Mouse (Mus musculus): ENCODE data around the gene Acbd3.

Gene Acbd3

DNA sequence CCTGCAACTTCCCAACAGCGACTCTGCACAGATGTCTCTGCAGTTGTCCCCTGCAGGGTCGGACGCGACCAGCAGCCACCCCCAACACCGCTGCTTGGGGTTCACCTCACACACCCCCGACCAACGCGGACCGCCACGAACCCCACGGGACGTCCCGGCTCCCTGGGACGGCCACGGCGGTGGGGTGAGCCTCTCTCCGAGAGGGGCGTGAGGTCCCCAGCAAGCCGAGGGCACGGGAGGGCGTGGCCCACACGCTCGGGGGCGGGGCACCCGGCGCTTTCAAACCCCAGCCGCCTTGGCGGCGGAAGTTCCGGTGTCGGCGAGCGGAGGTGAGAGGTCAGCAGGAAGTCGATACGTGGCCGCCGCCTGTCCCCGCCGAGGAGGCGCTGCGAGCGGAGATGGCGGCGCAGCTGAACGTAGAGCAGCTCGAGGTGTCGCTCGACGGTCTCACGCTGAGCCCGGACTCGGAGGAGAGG lies at the start of gene Acbd3:
Acbd3 (plus strand) TSS at position 340 of the 476 bp plus-strand sequence.
- DNase-seq (ENCODE audit: low read depth, low spot score) = peak; percentile 93

DNA sequence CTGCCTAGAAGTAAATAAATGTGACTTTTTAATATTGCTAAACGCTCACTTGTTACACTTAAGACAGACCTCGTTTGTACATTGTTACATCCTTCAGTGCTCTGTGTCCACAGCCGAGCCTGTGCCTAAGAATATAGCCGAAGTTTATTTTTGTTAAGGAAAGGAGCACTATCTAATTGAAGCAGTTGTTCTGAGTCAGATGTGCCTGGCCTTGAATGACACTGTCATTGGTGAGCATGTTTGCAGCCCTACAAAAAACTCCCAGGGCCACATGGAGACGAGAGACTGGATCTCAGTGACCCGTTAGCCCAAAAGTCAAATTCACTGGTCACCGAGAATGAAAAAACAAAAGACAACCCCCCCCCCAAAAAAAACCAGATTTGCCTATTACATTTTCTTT lies 34.6 kb upstream of the Acbd3 start:
- DNase-seq (ENCODE audit: low read depth, low spot score) = no peak

DNA sequence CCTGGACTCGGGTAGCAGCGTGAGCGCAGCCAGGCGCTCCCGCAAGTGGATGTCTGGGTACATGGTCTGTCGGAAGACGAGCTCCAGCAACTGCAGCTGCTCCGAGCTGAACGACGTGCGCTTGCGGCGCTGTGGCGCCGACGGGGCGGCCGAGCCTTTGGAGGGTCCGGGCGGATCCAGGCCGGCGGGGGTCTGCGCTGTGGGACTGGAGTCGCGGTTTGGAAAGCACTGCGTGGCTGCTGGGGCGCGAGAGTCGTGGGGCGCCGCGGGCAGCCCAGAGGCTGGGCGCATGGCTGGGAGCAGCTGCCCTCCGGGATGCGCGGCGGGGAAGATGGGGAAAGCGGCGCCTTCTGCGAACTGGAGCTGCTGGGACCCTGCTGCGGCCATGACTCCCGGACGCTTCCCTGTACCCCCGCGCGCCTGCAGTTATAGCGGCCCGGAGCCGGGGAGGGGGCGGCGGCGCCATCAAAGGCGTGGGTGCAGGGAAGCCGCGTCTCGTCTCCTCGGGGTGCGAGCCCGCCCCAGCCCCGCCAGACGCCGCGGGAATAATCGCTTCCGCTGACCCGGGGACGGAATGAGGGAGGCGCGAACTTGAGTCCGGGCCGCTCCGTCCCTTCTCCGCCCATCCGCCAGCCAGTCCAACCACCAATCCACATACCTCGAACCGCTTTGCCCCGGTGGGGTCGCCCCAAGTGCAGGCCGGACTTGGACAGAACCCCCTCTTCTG lies 29.1 kb upstream of the Acbd3 start, which contains the start of gene Mixl1:
Mixl1 (minus strand) TSS at position 409 of the 727 bp plus-strand sequence.
- DNase-seq (ENCODE audit: low read depth, low spot score) = peak; percentile 17

DNA sequence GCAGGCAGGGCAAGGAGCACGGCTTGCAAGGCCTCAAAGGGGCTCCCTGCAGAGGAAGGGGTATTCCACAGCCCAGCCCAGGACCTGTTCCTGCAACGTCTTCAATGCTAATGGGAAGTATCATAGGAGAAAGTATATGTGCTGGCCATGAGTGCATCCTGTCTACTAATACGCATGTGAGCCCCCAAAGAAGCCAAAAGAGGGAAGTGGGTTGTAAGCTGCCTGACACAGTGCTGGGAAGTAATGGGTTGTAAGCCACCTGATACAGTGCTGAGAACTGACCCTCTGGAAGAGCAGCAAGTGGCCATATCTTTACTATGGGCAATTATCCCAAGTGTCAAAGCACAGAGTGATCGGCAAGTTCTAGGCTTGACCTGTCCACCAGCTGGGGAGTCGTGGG lies 27.8 kb upstream of the Acbd3 start:
- DNase-seq (ENCODE audit: low read depth, low spot score) = no peak

DNA sequence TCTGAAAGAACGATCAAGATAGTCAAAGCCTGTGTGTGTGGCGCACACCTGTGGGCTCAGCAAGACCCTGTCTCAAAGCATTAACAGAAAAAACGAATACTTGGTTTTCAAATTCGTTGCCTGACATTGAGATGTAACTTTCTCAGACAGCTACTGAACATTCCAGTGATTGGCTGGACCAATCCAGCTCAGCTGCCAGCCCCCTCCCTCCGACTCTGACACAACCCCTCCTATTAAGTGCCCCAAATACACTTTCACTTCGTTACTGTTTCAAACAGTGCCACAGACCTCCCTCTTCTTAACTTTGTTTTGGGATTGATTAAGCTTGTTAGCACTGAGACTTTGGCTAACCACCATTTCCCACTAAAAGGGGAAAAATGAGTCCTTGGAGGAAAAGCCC lies 22.4 kb upstream of the Acbd3 start:
- DNase-seq (ENCODE audit: low read depth, low spot score) = no peak

DNA sequence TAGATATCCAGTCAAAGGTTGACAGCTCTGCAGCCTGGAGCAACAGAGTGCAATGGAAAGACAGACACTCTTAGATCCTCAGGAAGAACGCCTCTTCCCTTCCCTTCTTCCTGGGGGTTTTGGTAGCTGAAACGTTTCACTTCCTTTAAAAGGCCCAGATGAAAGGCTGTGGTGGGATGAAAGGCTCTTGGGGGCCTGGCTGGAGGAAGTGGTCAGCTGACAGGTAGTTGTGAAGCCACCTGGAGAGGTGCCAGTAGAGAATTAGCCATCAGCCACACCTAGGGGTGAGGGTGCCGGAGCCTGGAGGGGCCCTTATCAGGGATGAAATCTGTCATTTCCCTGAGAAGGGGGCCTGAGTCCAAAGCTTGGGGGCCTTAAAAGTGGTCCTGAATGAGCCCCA lies 18.5 kb upstream of the Acbd3 start:
- DNase-seq (ENCODE audit: low read depth, low spot score) = no peak

DNA sequence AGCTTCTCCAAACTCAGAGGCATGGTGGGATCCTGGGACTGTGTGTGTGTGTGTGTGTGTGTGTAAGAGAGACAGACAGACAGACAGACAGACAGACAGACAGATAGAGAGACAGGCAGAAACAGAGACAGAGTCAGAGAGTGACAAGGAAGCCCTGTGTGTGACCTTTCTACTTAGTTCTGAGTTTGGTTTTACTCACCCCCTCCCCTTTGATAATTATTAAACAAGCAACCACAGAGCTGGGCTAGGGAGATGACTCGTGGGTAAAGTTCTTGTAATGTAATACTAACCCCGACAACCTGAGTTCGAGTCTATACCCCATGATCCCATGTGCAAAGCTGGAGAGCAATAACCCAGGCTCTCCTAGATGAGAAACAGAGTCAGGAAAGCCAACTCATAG lies 18.0 kb upstream of the Acbd3 start:
- no peak for DNase-seq (ENCODE audit: low read depth, low spot score)

DNA sequence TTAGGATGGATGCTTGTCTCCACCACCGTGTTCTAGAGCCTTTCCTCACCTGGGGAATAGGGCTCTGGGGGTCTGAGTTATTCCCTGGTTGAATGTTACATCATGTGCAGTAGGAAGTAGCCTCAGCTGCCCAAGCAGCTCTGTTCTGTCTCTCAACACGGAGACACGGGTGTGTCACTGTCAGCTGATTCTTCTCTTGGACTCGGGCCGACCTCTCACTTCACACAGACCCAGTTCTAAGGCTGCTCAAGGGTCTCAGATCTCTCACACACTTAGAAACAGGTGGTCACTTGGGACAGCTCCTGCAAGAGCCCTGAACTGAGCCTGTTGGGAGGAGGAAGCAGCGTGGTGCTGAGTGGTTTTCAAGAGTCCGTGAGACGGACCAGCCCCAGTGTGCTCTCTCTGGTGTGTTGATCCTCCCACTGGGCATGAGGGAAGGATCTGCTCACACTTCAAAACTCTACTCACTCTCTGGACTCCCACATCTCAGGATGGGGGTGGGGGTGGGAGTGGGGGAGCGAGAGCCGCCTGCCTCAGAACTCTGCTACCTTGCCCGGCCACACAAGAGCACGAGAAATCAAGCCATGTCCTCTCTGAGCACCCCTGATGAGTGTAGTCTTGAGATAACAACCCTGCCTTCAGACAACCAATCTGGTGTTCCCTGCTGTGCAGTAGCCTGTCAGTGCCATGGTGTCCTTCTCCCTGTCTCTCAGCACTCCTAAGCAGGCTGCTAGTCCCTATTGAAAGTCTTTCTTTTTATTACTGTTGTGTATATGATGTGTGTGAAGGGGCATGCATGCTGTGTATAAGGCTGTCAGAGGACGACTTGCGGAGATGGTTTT lies 16.7 kb upstream of the Acbd3 start:
- DNase-seq (ENCODE audit: low read depth, low spot score) = no peak

DNA sequence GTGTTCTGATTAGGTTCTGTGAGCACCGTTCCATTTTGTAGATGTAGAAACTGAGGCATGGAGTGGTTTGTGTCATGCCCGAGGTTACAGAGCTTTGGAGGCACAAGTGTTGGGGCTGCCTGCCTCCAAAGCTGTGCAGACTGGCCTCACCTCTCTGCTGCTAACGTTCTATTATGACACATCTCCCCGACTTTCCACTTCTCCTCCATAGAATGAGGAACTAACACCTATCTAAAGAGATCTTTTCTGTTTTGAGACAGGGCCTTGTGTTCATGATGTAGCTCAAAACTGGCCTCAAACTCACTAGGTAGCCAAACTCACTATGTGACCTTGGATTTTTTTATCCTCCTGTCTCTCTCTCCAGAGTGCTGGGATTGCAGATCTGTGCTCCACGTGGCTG lies 7.1 kb upstream of the Acbd3 start:
- no peak for DNase-seq (ENCODE audit: low read depth, low spot score)

DNA sequence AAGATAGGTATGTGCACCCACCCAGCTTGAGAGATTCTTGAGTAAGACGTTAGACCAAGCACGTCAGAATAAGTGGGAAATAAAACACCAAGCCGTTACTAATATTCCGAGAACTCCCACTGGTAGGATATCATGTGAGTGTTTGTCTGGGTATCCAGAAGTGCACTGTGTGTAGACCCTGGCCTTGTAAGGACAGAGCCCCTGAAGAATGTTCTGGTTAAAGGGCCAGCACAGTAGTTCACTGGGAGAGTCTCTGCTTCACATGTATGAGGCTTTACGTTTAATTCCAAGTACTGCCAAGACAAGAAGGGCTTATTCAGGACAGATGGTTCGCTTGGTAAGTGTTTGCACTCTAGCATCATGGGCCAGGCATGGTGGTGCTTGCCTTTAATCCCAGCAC lies 6.4 kb upstream of the Acbd3 start:
- no peak for DNase-seq (ENCODE audit: low read depth, low spot score)

DNA sequence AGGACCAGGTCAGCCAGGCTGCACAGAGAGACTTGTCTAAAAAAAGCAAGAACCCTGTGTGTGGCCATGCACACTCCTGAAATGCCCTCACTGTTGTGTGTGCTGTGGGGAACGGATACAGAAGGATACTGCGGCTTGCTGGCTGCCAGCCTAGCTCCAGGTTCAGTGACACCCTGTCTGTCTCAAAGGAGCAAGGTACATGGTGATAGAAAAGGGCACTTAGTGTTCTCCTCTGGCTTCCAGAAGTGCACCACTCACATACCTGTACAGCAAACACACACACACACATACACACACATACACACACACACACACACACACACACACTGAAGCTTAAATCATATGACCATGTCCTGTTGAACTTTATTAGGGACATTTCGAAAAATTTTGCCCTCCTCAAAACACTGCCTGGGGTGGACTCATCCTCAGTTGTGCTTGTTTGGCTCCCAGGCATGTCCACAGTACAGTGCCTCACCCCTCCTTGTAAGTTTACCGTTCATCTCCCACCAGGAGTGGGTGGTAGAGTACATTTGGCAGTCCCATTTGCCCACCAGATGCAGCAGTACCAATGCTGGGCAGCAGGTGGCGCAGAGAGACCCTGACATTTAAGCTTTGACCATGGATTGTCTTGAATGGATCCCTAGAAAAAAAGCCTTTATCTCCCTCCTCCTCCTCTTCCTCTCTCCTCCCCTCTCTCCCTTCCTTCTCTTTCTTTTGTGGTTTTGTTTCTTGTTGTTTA lies 5.7 kb upstream of the Acbd3 start:
- DNase-seq (ENCODE audit: low read depth, low spot score) = peak; percentile 66

DNA sequence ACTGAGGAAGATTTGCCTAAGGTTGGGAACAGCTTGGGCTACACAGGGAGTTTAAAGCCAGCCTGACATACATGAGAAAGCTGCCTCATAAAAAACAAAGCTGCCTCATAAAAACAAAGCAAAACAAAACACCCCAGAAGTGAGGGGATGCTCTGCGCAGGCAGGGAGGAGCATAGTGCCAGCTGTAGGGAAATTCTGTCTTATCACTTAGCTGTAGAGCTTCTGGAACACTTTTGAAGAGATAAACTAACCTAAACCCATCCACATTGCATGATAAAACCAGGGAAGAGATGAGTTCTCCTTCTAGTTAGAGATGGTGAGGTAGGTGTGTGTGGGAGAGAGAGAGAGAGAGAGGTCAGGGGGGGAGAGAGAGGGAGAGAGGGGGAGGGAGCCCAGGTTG lies 3.2 kb upstream of the Acbd3 start:
- DNase-seq (ENCODE audit: low read depth, low spot score) = no peak

DNA sequence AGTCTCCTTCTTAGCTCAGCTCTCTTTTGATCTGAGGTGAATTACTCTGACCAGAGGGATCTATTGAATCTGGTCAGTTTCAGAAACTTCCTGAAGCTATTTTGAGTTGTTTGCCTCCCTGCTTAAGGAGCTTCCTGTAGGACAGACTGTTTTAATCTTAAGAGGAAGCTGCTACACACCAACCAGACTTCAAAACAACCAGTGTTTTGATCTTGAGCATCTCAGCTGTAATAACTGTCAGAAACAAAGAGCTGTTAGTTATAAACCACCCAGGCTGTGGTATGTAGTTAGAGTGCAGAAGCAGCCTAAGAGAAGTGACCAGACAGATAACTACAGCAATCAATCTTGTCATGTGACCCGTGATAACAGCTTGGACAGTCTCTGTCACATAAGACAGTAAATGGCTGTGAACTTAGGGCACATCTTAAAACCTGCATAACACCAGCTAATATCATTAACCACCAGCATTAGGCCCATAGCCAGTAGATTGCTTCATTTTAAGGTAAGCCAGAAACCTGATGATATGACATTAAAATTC lies 2.1 kb upstream of the Acbd3 start:
- DNase-seq (ENCODE audit: low read depth, low spot score) = no peak

DNA sequence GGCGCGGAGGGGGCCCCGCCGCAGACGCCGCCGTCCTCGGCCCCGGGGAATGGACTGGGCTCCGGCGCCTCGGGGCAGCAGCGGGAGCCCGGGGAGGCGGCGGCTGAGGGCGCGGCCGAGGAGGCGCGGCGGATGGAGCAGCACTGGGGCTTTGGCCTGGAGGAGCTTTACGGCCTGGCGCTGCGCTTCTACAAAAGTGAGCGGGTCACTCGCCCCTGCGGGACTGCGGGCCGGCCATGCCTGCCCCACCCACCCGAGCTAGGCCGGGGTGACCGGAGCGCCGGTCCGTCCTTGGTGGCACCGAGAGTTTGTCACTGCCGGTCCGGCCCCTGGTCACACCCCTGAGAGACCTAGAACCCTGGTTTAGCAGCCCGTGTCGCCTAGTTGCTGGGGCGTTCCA lies 340 bp downstream of the Acbd3 start:
- no peak for DNase-seq (ENCODE audit: low read depth, low spot score)

DNA sequence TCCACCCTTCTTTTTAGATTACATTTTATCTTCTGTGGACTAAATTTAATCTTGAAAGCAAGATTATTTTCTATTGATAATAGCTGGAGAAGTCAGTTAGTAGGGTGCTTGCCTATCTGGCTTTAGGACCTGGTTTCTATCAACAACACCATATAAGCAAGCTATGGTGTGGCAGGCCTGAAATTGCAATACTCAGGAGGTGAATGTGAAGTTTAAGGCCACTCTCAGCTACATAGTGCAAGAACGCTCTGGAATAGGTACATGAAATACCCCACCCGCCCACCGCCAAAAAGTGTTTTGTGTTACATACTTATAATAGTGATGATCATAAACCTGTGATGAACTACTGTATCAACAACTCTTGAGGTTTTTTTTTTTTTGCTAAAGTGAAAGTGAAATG lies 3.4 kb downstream of the Acbd3 start:
- no peak for DNase-seq (ENCODE audit: low read depth, low spot score)

DNA sequence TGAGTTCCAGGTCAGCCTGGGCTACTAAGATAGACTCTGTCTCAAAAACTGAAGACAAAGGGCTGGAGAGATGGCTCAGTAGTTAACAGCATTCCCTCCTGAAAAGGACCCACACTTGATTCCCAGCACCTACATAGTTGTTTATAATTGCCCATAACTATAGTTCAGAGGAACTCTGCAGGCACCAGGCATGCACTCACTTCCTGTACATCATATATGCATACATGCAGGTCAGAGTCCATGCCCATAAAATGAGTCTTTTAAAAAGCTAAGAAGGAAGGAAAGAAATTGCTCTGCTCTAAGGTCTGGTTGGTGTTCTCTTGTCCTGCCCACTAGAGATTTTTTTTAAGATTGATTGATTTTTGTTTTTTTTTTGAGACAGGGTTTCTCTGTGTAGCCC lies 22.0 kb downstream of the Acbd3 start:
- DNase-seq (ENCODE audit: low read depth, low spot score) = no peak

DNA sequence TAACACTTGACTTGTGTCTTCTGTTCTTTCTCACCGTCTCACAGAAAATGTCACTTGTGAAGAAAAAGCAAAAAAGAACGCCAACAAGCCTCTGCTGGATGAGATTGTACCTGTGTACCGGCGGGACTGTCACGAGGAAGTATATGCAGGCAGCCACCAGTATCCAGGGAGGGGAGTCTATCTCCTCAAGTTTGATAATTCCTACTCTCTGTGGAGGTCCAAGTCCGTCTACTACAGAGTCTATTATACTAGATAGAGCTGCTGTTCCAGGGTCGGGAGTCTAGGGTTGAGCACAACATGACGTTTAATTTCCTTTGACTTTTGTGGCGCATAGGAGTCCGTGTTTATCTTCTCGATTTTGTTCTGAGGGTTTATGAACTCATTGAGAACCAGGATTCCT lies 26.3 kb downstream of the Acbd3 start:
- no peak for DNase-seq (ENCODE audit: low read depth, low spot score)

DNA sequence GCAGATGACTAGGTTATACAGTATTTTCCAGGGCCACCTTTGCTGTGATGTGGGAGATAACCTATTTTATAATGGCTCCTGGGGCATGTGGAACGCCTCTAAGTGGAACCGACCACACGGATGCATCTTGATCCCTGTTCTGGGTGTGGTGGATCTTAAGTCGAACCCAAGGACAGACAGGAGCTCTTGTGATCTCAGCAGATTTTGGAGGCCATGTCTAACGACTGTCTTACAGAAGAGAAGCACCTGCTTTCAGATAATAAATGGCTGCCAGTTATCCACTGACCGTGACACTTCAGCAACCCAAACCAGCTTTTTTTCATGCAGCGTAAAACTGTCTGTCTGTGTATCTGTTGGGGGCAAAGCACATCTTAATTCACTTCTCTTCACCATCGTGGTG lies 28.5 kb downstream of the Acbd3 start:
- no peak for DNase-seq (ENCODE audit: low read depth, low spot score)

DNA sequence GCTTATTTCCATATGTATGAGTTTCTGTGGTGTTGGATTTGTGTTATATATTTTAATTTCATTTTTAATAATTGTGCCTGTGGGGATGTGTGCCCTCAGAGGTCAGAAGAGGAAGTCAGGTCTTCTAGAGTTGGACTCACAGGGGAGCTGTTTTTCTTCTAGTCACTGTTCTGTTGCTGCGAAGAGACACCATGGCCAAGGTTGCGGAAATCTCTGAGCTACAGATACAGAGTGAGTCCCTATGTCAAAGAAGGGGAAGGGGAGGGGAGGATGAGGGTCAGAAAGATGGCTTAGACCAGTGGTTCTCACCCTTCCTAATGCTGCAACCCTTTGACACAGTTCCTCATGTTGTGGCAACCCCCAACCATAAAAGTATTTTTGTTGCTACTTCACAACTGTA lies 30.9 kb downstream of the Acbd3 start:
- DNase-seq (ENCODE audit: low read depth, low spot score) = no peak

DNA sequence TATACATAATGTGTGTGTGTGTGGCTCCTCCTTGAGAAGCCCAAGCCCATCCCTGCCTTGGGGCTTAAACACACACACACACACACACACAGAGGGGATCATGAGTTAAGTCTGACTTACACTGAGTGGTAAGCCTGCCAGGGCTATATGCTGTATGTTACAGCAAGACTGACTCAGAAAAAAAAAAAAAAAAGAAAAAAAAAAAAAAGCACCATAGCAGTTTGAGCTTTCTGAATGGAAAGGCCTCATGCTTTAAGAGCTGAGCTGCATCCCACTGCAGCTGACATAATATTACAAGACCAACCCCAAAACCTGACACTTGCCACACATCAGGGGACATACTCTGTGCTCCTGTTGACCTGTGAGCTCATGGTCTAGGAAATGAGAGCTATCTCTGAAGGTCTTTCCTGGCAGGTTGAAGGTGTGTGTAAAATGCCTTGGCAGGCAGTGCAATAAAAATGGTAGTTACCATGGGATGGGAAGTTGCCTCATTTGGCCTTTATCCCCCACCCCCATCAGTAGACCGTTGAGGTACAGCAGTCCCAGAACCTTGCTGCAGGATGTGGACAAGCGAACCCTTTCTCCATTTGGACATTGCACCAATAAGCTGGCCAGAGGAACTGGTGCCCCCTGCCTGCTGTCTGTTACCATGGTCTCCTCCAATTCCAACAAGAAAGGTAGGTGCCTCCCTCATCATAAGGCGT lies 31.6 kb downstream of the Acbd3 start:
- DNase-seq (ENCODE audit: low read depth, low spot score) = no peak

DNA sequence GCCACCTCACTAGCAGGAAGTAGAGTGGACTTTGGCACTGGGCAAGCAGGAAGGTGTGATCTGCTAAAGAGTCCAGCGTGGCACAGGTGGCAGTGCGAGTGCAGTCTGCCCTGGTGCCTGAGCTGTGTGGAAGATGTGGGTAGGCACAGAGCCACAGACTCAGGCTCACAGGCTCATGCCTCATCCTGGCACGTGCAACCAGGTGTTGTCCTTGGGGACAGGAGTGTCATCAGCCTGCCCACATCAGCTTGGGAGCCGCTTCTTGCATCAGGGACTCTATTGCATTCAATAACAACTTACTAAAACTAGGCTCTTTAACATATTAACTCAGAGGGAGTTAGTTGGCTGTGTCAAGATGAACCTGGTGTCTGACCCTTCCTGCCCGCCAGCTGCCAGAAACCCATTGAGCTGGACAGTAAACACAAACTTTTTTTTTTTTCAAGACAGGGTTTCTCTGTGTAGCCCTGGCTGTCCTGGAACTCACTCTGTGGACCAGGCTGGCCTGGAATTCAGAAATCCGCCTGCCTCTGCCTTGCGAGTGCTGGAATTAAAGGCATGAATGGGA lies 32.2 kb downstream of the Acbd3 start:
- no peak for DNase-seq (ENCODE audit: low read depth, low spot score)
